Mouse (Mus musculus) R1 (cell line): ENCODE data around the gene Gm47969.

ENCODE experiments used
- DNase-seq: peaks from one replicate; pipeline ENCODE4 v3.0.0-alpha.2; 2018; ENCODE audit warnings: low read depth, low spot score

The Gm47969 gene

GRCm38 (mm10) chr1:83044882-83045427 lies at the start of gene Gm47969:
Gene Gm47969 (plus strand): TSS chr1:83044932.
- no peak for DNase-seq

DNA sequence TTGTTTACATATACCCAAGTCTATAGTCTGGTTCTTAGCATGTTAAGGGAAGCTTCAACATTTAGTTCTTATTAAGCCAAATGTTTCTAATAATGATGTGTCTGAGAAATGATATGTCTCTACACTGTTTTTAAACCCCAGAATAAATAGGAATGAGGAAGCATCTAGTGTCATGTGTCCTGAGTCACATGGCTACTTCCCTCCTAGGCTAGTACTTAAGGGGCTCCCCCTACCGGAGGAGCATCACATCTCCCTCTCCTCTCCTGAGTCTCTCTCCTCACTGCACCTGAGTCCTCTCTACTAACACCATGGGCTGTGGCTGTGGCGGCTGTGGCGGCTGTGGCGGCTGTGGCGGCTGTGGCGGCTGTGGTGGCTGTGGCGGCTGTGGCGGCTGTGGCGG lies 44.4 kb upstream of the Gm47969 start, which contains the start of gene Gm47959:
Gm47959 (plus strand) TSS at position 243 of the 400 bp plus-strand sequence.
- DNase-seq: peak; percentile 62

GRCm38 (mm10) chr1:83006218-83007179 lies 38.2 kb upstream of the Gm47969 start:
- DNase-seq: no peak

DNA sequence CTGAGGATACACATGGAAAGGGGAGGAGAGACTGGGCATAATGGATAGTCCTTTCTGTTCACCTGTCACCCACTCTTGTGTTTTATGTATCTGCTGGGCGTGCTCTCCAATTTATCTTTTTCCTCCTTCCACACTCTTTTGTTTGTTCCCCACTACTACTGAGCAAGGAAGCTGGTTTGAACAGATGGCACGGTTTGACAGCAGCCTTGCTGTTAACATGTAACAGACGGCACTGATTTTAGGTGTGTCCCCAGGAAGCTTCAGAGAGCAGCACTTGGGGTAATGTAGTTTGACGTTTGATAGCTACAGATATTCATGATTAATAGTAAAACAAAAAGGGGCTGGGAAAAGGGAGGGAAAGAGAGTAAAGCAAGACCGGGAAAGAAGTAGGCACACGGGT lies 37.3 kb upstream of the Gm47969 start:
- no peak for DNase-seq

DNA sequence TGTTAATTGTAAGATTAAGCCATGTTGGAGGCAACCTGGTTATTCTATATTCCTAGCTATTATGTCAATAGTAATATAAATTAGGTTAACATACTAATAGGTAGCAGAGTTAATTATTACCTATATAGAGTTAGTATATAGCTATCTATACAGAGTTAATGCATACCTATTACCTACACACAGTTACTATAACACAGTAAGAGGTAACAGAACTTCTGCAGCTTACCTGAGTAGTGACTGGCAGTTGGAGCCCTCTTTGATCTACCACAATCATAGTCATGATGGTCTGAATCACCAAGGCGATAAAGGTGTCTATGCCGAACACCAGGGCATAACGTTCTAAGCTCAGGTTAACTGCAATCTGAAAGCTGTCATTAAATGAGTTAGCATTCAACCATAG lies 30.3 kb upstream of the Gm47969 start:
- DNase-seq: no peak

DNA sequence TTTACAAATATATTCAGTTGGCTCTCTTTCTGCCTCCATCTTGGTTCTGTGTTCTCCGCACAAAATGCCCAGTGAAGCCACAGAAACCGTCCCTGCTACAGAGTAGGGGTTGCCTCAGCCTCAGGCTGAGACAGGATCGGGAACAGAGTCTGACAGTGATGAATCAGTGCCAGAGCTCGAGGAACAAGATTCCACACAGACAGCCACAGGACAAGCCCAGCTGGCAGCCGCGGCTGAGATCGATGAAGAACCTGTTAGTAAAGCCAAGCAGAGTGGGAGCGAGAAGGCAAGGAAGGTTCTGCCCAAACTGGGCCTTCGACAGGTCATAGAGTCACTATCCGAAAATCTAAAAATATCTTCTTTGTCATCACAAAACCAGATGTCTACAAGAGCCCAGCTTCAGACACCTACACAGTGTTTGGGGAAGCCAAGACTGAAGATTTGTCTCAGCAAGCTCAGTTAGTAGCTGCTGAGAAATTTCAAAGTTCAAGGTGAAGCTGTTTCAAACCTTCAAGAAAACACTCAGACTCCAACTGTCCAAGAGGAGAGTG lies 29.3 kb upstream of the Gm47969 start:
- no peak for DNase-seq

- no peak for DNase-seq
These were observed 28.2 kb upstream of the Gm47969 start for GRCm38 (mm10) chr1:83016556-83016955.

DNA sequence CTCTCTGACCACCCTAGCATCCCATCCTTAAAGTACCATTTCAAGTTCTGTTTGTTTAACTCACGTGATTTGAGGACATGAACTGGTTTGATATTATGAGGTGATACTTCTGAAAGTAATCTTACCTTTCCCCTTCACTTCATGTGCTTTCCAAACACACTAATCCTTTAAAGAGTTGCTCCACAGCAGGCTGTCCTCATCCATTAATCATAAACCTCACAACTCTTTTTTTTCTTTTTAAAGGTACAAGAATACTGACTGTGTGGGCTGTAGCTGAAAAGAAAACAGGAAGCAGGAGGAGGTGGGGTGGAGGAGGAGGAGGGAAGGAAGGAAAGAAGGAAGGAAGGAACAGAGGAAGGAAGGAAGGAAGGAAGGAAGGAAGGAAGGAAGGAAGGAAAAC lies 12.8 kb upstream of the Gm47969 start:
- DNase-seq: no peak

- DNase-seq: no peak
These were observed 12.2 kb upstream of the Gm47969 start for GRCm38 (mm10) chr1:83032508-83032907.

DNA sequence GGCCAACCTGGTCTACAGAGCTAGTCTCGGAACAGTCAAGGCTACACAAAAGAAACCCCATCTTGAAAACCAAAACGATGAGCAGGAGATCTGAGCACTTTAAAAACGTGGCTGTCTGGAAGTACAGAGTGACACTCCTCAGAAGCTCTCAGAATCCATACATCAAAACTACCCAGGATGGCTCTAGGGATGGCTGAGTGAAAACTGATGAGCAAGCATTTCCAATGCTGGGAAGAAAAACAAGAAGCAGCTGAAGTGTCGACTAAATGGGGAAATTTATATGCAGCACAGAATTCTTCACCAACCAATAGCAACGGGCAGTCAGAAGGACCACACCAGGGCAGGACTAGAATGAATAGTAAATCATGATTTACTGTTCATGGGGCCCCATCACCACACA lies 10.2 kb upstream of the Gm47969 start:
- DNase-seq: no peak

- DNase-seq: no peak
These were observed 7.7 kb upstream of the Gm47969 start for GRCm38 (mm10) chr1:83036892-83037667.

DNA sequence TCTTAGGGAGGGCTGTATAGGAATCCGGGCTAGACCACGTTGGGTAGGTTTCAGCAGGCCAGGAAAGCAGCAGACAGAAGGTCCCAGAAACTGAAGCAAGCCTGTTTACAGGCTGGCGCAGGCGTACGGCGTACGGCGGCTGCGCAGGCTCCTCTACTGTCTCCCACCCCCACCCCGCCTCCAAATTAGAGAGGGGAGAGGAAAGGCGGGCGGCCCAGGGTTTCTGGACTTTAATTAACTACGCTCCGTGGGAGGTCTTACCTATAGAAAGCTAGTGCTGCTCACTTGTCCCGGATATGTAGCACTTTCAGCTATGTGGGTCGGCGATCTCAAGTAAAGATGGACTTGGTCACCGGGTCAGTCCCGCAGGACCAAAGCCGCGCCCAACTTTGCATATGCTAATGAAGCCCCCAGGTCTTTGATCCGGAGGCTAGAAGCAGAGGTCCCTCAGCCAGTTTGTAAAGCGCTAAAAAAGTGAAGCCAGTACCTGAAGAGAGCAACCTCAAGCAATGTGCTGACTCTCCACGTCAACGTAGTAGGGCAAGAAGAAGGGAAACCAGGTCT lies 6.5 kb upstream of the Gm47969 start, which contains the start of gene Slc19a3:
Slc19a3 (minus strand) TSS at position 340 of the 564 bp plus-strand sequence.
- DNase-seq: peak; percentile 59

DNA sequence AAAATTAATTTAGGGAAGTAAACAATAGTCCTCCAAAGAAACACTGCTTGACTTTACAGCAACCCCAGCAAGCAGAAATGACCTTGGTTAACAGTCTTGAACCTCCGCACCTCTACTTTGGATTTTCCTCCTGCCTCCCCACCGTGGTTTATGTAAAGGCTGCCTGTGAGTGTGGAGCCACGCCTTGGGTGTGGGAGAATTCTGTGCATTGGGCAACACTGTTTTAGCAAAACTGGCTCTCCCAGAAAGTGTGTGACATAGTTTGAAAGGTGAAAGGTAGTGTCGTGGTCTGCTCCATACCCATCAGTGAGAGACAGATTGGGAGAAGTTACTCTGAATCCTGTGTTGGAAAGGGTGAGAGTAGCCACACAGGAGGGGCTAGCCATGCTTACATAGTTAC lies 5.7 kb upstream of the Gm47969 start:
- peak; percentile 27 for DNase-seq

DNA sequence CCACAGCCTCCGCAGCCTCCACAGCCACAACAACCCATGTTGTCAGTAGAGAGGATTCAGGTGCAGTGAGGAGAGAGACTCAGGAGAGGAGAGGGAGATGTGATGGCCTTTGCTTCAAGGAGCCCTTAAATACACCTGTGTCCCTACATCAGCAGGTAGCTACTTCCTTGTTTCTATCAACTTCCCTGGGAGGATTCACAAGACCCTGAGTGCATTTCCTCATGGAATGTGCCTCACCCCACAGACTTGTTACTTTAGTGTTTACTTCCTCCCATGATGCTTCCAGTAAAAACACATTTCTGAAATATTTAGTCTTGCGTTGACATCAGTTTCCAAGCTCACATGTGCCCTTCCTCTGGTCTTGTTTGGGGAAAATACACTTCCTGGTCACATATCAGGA lies 2.4 kb upstream of the Gm47969 start, which contains the start of gene Krtap28-10:
Krtap28-10 (minus strand) TSS at position 101 of the 400 bp plus-strand sequence.
- no peak for DNase-seq

DNA sequence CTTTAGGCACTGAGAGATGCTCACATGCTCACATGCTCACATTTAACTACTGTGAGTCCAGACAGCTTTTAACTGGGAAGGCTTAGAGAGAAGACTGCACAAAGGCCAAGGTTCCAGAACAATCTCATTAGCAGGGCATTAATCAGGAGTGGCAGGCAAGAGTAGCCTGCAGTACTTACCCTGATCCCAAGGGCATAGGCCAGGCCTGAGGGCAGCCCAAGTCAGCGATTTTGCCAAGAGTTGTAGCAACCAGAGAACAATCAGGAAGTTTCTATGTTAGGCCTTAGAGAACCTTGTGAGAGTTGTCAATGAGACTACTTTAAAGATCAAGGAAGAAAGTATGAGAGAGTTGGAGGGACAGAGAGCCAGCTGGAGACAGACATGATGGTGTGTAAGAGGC lies 13.7 kb downstream of the Gm47969 start:
- no peak for DNase-seq

DNA sequence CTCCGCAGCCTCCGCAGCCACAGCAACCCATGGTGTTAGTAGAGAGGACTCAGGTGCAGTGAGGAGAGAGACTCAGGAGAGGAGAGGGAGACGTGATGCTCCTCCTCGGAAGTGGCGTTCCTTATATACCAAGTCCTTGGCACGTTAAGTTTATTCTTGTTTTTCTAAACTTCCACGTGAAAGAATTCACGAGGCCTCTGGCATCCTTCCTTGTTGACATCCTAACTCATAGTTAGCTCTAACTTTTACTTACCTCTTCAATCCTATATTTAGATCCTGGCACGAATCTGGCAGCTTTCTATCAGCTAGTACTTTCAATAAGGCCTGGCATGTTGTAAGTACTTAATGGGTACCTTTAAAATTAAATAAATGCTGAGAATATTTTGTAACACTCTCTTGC lies 14.5 kb downstream of the Gm47969 start, which contains the start of gene A030005K14Rik:
A030005K14Rik (minus strand) TSS at position 101 of the 400 bp plus-strand sequence.
- DNase-seq: no peak

DNA sequence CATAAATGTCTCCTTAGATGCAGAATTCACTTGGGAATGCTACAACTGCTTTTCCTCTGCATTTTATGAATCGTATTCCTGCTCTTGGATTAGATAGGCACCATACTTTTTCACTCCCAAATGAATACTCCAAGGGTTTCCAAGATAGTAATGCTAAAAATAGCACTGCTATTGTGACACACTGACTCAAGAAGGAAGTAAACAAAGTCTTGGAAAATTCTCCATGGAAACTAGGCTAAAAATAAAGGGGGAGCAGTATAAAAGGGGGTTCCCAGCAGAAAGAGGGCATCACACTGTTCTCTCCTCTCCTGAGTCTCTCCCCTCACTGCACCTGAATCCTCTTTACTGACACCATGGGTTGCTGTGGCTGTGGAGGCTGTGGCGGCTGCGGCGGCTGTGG lies 15.9 kb downstream of the Gm47969 start, which contains the start of gene Krtap28-13:
Krtap28-13 (plus strand) TSS at position 288 of the 400 bp plus-strand sequence.
- DNase-seq: no peak

- peak; percentile 58 for DNase-seq
These were observed 20.1 kb downstream of the Gm47969 start for GRCm38 (mm10) chr1:83064851-83065250.

DNA sequence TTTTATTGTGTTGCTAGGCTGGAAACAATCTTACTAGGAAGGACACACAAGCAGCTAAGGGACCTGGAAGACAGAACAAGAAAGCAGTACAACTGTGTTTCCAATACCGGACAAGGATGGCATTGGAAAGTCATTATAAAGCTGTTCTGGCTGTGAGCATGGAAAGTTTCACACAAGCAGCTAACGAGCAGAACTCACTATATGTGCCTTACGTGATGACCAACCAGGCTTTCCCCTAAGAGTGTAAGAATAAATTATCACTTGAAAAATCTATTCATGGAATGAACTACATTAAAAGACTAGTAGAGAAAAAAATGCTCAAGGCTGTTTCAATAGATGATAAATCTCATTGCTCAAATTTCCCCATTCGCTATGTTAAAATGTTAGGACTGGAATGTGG lies 21.8 kb downstream of the Gm47969 start:
- DNase-seq: no peak

DNA sequence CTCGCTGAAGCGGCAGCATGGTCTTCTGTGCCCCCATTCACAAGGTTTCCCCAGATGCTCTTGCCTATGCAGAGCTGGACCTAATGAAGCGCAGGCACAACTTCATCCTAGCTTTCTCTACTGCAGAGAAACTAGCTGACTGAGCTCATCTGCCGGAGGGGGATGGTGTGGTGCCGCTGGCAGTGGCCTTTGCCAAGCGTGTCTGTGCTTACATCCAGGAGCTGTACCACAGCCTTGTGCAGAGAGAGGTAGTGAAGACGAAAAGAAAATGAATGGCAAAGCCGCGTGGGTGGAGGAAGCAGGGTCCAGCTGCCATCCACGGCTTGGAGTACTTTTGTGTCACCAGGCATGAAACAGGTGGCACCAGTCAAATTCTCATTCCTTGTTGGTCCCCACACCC lies 22.5 kb downstream of the Gm47969 start:
- DNase-seq: no peak

- DNase-seq: no peak
These were observed 30.9 kb downstream of the Gm47969 start for GRCm38 (mm10) chr1:83075526-83076189.
